Mouse (Mus musculus) limb, embryonic 12.5 days (tissue): ENCODE results near the gene Hist1h2ab. TPM values are rescaled to one million over a fixed set of nuclear protein-coding genes. Genes with fewer than 3 reads are reported as not detected.

Experiments
- microRNA-seq: library from miRNA; unstranded; fragments of <30 nt; microRNA quantifications from one replicate; pipeline ENCODE4, GENCODE M21; 2017
- polyA plus RNA-seq: library from polyadenylated mRNA; unstranded; fragments of >200 nt; fragmentation: Nextera tagmentation; extraction: Ambion mirVana; gene quantifications from 2 replicates; pipeline ENCODE4 v1.2.1, GENCODE M21; 2016

Hist1h2ab gene
- polyA plus RNA-seq, 1 experiment from 2014 or later: 92.9 TPM

Small RNAs within 50 kb of the gene (microRNA-seq; reads per million reads assigned to microRNA genes)
- gene Gm44314 (not detected), gene Gm44484 (not detected)

Other genes with a start within 250 kb of the Hist1h2ab start
- gene Hist1h4h, start 220.1 kb upstream of the Hist1h2ab start, polyA plus RNA-seq: 6.0 and 9.0 TPM in 2 replicates
- gene Hist1h2af, start 217.2 kb upstream of the Hist1h2ab start, polyA plus RNA-seq: 9.8 and 16.3 TPM in 2 replicates
- gene Hist1h3g, start 215.7 kb upstream of the Hist1h2ab start, polyA plus RNA-seq: 10.5 and 17.3 TPM in 2 replicates
- 1.4 TPM in 2 replicates for gene Hist1h2bh, start 207.7 kb upstream of the Hist1h2ab start, polyA plus RNA-seq
- 2.1 and 3.2 TPM in 2 replicates for gene Hist1h3f, start 207.1 kb upstream of the Hist1h2ab start, polyA plus RNA-seq
- gene Hist1h4f, start 199.5 kb upstream of the Hist1h2ab start, polyA plus RNA-seq: 2.7 and 3.6 TPM in 2 replicates
- gene Hist1h1d, start 197.9 kb upstream of the Hist1h2ab start, polyA plus RNA-seq: 0.58 and 0.80 TPM in 2 replicates
- 11.1 and 12.8 TPM in 2 replicates for gene Hist1h3e, start 188.8 kb upstream of the Hist1h2ab start, polyA plus RNA-seq
- 153 and 213 TPM in 2 replicates for gene Hist1h2ae, start 179.9 kb upstream of the Hist1h2ab start, polyA plus RNA-seq
- gene Hist1h2bg, start 179.7 kb upstream of the Hist1h2ab start, polyA plus RNA-seq: 16.5 and 25.4 TPM in 2 replicates
- gene Hist1h2bf, start 176.9 kb upstream of the Hist1h2ab start, polyA plus RNA-seq: 12.5 and 21.2 TPM in 2 replicates
- gene Hist1h2ad, start 176.7 kb upstream of the Hist1h2ab start, polyA plus RNA-seq: 1.9 and 2.7 TPM in 2 replicates
- gene Hist1h3d, start 175.4 kb upstream of the Hist1h2ab start, polyA plus RNA-seq: 9.5 and 11.3 TPM in 2 replicates
- gene Hist1h4d, start 169.5 kb upstream of the Hist1h2ab start, polyA plus RNA-seq: 139 and 158 TPM in 2 replicates
- gene Hist1h2be, start 130.0 kb upstream of the Hist1h2ab start, polyA plus RNA-seq: 2.2 and 3.7 TPM in 2 replicates
- 24.6 and 30.8 TPM in 2 replicates for gene Hist1h1e, start 128.6 kb upstream of the Hist1h2ab start, polyA plus RNA-seq
- 1.1 and 1.3 TPM in 2 replicates for gene Hist1h2ac, start 67.2 kb upstream of the Hist1h2ab start, polyA plus RNA-seq
- 29.3 and 33.7 TPM in 2 replicates for gene Hist1h2bc, start 66.9 kb upstream of the Hist1h2ab start, polyA plus RNA-seq
- not detected in 2 replicates for gene Hist1h1t, start 55.3 kb upstream of the Hist1h2ab start, polyA plus RNA-seq
- gene Hist1h4c, start 52.7 kb upstream of the Hist1h2ab start, polyA plus RNA-seq: 13.4 and 18.4 TPM in 2 replicates
- gene Hfe, start 40.3 kb upstream of the Hist1h2ab start, polyA plus RNA-seq: 3.8 and 4.2 TPM in 2 replicates
- gene Hist1h1c, start 12.3 kb upstream of the Hist1h2ab start, polyA plus RNA-seq: 20.1 and 21.4 TPM in 2 replicates
- 20.7 and 22.1 TPM in 2 replicates for gene Hist1h3c, start 5.5 kb upstream of the Hist1h2ab start, polyA plus RNA-seq
- 6.3 and 6.7 TPM in 2 replicates for gene Hist1h2bb, start 4.4 kb upstream of the Hist1h2ab start, polyA plus RNA-seq
- gene Hist1h3b, start 1.1 kb downstream of the Hist1h2ab start, polyA plus RNA-seq: 17.7 and 30.1 TPM in 2 replicates
- gene Hist1h4b, start 5.9 kb downstream of the Hist1h2ab start, polyA plus RNA-seq: 9.1 and 10.7 TPM in 2 replicates
- gene Hist1h4a, start 10.1 kb downstream of the Hist1h2ab start, polyA plus RNA-seq: 1.2 and 1.4 TPM in 2 replicates
- gene Hist1h3a, start 11.3 kb downstream of the Hist1h2ab start, polyA plus RNA-seq: 11.9 and 12.8 TPM in 2 replicates
- 6.3 and 7.4 TPM in 2 replicates for gene Hist1h1a, start 12.5 kb downstream of the Hist1h2ab start, polyA plus RNA-seq
- gene Trim38, start 18.8 kb downstream of the Hist1h2ab start, polyA plus RNA-seq: 0.16 TPM in 1 of 2 replicates, not detected in the other
- not detected in 2 replicates for gene Slc17a2, start 55.9 kb downstream of the Hist1h2ab start, polyA plus RNA-seq
- gene Slc17a3, start 88.3 kb downstream of the Hist1h2ab start, polyA plus RNA-seq: 0.06 TPM in 1 of 2 replicates, not detected in the other
- gene Slc17a1, start 116.6 kb downstream of the Hist1h2ab start, polyA plus RNA-seq: not detected in 2 replicates
- gene Slc17a4, start 163.9 kb downstream of the Hist1h2ab start, polyA plus RNA-seq: not detected in 2 replicates
- not detected in 2 replicates for gene Hist1h2ba, start 183.0 kb downstream of the Hist1h2ab start, polyA plus RNA-seq
- gene Hist1h2aa, start 183.3 kb downstream of the Hist1h2ab start, polyA plus RNA-seq: not detected in 2 replicates
- gene Scgn, start 240.1 kb downstream of the Hist1h2ab start, polyA plus RNA-seq: not detected in 2 replicates